Mouse (Mus musculus) sigmoid colon, adult 10 weeks (tissue): Measurements from ENCODE around the gene Rnf20. TPM values are rescaled to one million over a fixed set of nuclear protein-coding genes. Genes with fewer than 3 reads are reported as not detected.

Experiments
- polyA plus RNA-seq: library from polyadenylated mRNA; stranded (reverse); fragments of 350-450 nt; fragmentation: Illumina TruSeq; extraction: RNeasy Lipid Tissue Mini Kit (QIAGEN cat#74804); gene quantifications from one replicate; pipeline ENCODE4 v1.2.3, GENCODE M21; 2014; ENCODE audit warnings: low read depth, low replicate concordance

Rnf20 gene
- polyA plus RNA-seq, result 78.3 TPM

GRCm38 (mm10) chr4:49631319-49632138, at the start of gene Rnf20:
Rnf20 (plus strand) TSS chr4:49632006.

GRCm38 (mm10) chr4:49597183-49598100, 34.4 kb upstream of the Rnf20 start, which contains the start of gene Tmem246:
Tmem246 (minus strand) TSS chr4:49597876.

GRCm38 (mm10) chr4:49681812-49682211, 50.0 kb downstream of the Rnf20 start, which contains the start of gene Ppp3r2:
Ppp3r2 (minus strand) TSS chr4:49682024.

Other genes starting within 250 kb of the Rnf20 start
- not detected for gene Acnat2, start 223.9 kb upstream of the Rnf20 start, polyA plus RNA-seq
- 35.2 TPM for gene Acnat1, start 158.1 kb upstream of the Rnf20 start, polyA plus RNA-seq
- gene Baat, start 125.4 kb upstream of the Rnf20 start, polyA plus RNA-seq, result 1.9 TPM
- 94.1 TPM for gene Mrpl50, start 110.9 kb upstream of the Rnf20 start, polyA plus RNA-seq
- 6.2 TPM for gene Zfp189, start 110.8 kb upstream of the Rnf20 start, polyA plus RNA-seq
- gene Aldob, start 82.5 kb upstream of the Rnf20 start, polyA plus RNA-seq, result 159 TPM
- 12.2 TPM for gene Tmem246, start 34.1 kb upstream of the Rnf20 start, polyA plus RNA-seq
- gene Ppp3r2, start 50.0 kb downstream of the Rnf20 start, polyA plus RNA-seq, result not detected
- gene Grin3a, start 213.7 kb downstream of the Rnf20 start, polyA plus RNA-seq, result 1.6 TPM